Mouse (Mus musculus) cerebellum, adult 18-20 months (tissue): ENCODE data around the gene C1s2.
A peak's percentile ranks its signal among the peaks of the same experiment; 100 is the strongest.
"Not testable (repeated sequence)": the region's sequence is repeated elsewhere in the genome, so short reads cannot be mapped to it uniquely, and the experiment has no call there.

Experiments
- DNase-seq, 2 experiments: peaks; one replicate each; pipeline ENCODE4 v3.0.0; 2021

The C1s2 gene

DNA sequence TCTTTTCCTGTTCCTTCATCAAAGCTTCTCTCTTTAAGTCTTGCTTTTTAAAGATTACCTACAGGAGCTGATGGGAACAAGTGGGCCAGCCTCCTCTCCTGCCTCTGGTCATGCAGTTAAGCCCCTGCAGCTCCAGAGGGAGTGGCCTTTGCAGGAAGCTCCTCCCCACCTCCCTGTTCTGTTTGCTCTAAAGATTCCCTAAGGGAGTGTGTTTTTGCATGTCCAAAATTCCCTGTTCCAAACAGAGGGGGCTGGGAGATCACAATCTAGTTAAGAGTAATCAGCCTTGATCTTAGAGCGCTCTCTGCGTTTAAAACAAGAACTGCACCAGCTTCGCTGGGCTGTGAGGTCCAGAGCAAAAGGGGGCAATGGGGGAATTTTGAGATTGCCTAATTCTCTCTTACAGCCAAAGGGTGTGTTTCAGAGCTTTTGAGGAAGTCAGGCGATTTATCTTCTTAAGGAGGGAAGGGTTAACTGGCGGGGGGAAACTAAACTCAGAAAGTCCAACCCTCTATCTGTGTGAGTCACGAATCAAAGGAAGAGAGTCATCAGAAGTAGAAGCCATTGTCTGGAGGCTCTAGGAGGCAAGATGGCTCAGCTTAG is 1.1 kb upstream of the C1s2 start:
- not testable (repeated sequence) for DNase-seq

- no peak for DNase-seq
Observed at GRCm38 (mm10) chr6:124630763-124631162, 5.1 kb downstream of the C1s2 start.

GRCm38 (mm10) chr6:124626184-124626583 is 9.7 kb downstream of the C1s2 start:
- DNase-seq, result not testable (repeated sequence)

DNA sequence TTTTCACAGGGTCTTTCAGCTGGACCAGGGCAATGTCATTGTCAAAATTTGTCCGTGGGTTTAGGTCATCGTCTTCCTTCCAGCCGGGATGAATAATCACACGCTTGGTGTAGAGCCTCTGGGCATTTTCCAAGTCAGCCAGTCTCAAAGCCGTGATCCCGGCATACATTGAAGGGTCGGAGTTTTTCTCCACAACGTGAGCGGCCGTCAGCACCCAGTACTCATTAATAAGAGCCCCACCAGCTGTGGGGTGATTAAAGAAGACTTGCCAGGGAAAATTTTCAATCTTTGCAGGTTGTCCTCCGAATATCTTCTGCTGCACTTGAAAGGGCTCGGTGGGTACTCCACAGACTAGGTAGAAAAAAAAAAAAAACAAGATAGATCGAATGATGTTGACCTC is 10.3 kb downstream of the C1s2 start:
- no peak for DNase-seq

DNA sequence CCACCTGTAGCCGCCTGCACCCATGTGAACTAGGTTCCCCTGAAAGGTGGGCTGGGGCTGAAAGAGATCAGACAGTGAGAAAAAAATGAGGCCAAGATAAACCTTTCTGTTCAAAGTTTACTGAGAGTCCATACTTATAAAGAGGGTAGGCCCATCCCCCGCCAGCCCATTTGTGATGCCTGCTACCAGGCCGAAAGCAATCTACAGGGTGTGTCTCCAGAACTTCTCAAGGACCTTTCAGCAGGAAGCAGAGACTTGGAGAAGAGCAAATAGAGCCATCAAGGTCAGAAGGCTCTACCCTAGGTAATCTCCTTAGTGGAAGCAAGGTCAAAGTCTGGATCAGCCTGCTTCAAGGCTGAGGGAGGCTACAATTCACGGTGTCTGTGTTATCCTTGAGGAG is 33.9 kb downstream of the C1s2 start:
- DNase-seq, result no peak

DNA sequence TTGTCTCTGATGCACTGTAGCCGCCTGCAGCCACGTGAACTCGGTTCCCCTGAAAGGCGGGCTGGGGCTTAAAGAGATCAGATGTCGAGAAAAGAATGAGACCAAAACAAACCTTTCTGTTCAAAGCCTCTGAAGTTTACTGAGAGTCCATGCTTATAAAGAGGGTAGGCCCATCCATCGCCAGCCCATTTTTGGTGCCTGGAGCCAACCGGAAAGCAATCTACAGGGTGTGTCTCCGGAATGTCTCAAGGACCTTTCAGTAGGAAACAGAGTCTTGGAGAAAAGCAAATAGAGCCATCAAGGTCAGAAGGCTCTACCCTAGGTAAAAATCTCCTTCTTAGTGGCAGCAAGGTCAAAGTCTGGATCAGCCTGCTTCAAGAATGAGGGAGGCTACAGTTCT is 42.8 kb downstream of the C1s2 start:
- no peak for DNase-seq

DNA sequence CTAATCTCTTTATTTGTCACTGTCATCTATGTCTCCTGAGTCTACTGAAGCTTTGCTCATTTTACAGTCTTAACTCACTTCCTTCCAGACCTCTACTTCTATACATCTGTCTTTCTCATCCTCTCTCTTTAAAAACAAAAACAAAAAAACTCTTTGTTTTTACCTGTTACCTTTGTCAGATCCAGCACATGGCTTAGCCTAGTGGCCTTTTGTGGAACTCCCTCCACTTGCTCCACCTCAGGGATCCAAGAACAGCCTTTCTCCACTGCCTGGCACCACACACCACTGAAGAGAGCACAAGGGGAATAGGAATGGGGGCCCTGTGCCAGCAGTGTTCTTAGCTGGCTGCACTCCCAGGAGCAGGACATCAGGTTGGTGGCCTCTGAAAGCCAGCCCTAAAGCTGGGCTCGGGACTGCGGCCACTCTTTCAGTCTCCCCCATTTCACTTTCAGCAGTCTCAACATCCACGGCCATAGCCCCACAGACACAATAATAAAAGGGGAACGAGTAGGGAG is 43.6 kb downstream of the C1s2 start:
- DNase-seq, result peak; percentile 15

- no peak for DNase-seq
Observed at GRCm38 (mm10) chr6:124588771-124589170, 47.1 kb downstream of the C1s2 start.

DNA sequence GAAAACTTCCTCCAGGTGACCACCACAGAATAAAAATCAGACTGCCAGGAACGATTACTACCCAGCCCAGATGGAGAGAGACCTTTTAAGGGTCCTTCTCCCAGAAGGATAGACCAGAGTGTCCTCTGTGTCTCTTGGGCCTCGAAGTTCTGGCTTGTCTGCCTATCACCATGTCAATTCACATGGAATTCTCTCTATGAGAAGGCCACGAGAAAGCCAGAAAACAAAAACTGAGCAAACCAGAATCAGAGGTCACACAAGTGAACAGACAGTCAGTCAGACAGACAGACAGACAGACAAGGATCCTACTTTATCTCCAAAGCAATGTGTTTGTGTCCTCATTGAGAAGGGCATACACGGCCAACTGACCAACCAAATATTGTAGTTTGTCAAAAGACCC is 49.6 kb downstream of the C1s2 start:
- DNase-seq, result no peak

- no peak for DNase-seq
Observed at GRCm38 (mm10) chr6:124585761-124586160, 50.1 kb downstream of the C1s2 start.

DNA sequence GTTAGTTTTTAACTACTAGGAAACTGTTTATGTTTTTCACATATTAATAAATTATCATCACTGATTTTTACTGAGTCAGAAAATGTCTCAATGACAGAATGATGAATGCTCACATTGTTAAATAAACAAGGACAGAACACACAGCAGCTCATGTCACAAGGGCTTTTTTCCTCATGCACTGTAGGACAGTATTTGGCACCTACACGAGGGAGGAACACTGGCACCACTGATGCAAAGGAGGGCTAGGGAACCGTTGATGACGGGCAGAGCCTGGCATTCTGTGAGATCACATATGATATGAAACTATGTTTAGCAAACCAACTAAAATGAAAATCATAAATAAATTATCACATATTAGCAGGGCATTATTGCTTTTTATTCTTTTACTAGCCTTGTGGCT is 51.0 kb downstream of the C1s2 start:
- no peak for DNase-seq

GRCm38 (mm10) chr6:124582231-124582630 is 53.7 kb downstream of the C1s2 start:
- no peak for DNase-seq

GRCm38 (mm10) chr6:124580155-124580554 is 55.7 kb downstream of the C1s2 start:
- not testable (repeated sequence) for DNase-seq

DNA sequence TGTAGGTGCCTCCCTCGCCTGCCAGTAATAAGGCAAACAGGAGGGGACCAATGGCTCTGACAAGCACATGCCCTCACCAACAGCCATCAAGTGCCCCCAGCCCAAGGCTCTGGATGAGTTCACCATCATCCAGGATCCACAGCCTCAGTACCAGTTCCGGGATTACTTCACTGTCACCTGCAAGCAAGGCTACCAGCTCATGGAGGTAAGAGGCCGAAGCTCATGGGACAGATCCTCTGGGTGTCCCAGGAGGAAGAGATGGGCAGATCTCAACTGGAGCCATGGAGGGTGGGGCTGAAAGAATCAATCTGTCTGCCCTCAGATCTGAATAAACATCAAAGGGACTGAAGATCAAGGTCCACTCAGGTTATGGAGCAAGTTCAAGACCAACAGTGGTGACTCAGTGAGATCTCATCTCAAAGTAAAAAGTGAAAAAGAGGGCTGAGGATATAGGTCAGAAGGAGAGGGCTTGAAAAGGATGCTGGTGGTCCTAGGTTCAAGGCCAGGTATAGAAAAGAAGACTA is 60.7 kb downstream of the C1s2 start:
- not testable (repeated sequence) for DNase-seq
